Mouse (Mus musculus) monocyte, adult 2 months (primary cell): ENCODE data around the gene Irf2.

Source experiments
- DNase-seq, 2 experiments: peaks; one replicate each; pipeline ENCODE4 v3.0.0; 2022; ENCODE audit warnings: low spot score in 2 of 2, low read depth in 1 of 2

Irf2 gene

GRCm38 (mm10) chr8:46799212-46799611 is 59.7 kb downstream of the Irf2 start:
- no peak for DNase-seq

GRCm38 (mm10) chr8:46799706-46800105 is 60.2 kb downstream of the Irf2 start:
- no peak for DNase-seq

- DNase-seq = no peak
These were observed 61.7 kb downstream of the Irf2 start for GRCm38 (mm10) chr8:46801153-46801684.

- DNase-seq = no peak
These were observed 62.5 kb downstream of the Irf2 start for GRCm38 (mm10) chr8:46802009-46802408.

GRCm38 (mm10) chr8:46804721-46805120 is 65.2 kb downstream of the Irf2 start:
- DNase-seq = no peak

GRCm38 (mm10) chr8:46811021-46811622 is 71.6 kb downstream of the Irf2 start:
- DNase-seq = peak; percentile 45 to 52

- no peak for DNase-seq
These were observed 72.4 kb downstream of the Irf2 start for GRCm38 (mm10) chr8:46811944-46812343.

GRCm38 (mm10) chr8:46812966-46813365 is 73.4 kb downstream of the Irf2 start:
- DNase-seq = no peak

GRCm38 (mm10) chr8:46818106-46818989 is 78.8 kb downstream of the Irf2 start:
- DNase-seq = no peak

GRCm38 (mm10) chr8:46818990-46819288 is 79.4 kb downstream of the Irf2 start:
- no peak for DNase-seq

GRCm38 (mm10) chr8:46828734-46829413 is 89.3 kb downstream of the Irf2 start:
- no peak for DNase-seq

GRCm38 (mm10) chr8:46829414-46830111 is 90.0 kb downstream of the Irf2 start:
- DNase-seq = no peak

GRCm38 (mm10) chr8:46830112-46830855 is 90.8 kb downstream of the Irf2 start:
- DNase-seq = no peak

- no peak for DNase-seq
These were observed 92.4 kb downstream of the Irf2 start for GRCm38 (mm10) chr8:46831916-46832315.

- no peak for DNase-seq
These were observed 92.9 kb downstream of the Irf2 start for GRCm38 (mm10) chr8:46832399-46832798.

- DNase-seq = no peak
These were observed 94.2 kb downstream of the Irf2 start for GRCm38 (mm10) chr8:46833763-46834162.

- no peak for DNase-seq
These were observed 94.9 kb downstream of the Irf2 start for GRCm38 (mm10) chr8:46834440-46834839.

- no peak for DNase-seq
These were observed 96.6 kb downstream of the Irf2 start for GRCm38 (mm10) chr8:46836011-46836652.

- no peak for DNase-seq
These were observed 97.4 kb downstream of the Irf2 start for GRCm38 (mm10) chr8:46836949-46837348.

- no peak for DNase-seq
These were observed 98.5 kb downstream of the Irf2 start for GRCm38 (mm10) chr8:46838052-46838451.
